Mouse (Mus musculus) lung, adult 18-20 months (tissue): ENCODE results near the gene Mcrip1.

ENCODE experiments used
- DNase-seq, 2 experiments: peaks; one replicate each; pipeline ENCODE4 v3.0.0; 2022; ENCODE audit warnings: mixed read lengths in 2 of 2

Gene Mcrip1

DNA sequence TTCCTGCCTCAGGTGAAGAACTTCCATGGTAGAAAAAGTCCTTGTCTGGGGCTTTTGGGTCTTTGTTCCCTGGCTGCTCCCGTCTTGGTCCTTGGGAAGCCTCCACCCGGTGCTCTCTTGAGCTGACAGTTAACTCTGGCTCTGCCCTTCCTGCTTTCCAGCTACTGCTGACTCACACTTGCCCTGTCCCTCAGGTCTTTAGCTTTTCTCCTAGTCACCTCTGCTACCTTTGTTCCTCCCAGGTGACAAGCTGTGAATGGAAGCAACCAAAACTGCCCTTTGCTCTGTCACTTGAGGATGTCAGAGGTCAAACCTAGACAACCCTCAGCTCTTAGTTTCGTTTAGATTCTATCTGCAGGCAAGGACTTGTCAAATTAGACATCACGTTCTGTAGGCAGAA is 39.6 kb downstream of the Mcrip1 start:
- DNase-seq, result no peak

DNA sequence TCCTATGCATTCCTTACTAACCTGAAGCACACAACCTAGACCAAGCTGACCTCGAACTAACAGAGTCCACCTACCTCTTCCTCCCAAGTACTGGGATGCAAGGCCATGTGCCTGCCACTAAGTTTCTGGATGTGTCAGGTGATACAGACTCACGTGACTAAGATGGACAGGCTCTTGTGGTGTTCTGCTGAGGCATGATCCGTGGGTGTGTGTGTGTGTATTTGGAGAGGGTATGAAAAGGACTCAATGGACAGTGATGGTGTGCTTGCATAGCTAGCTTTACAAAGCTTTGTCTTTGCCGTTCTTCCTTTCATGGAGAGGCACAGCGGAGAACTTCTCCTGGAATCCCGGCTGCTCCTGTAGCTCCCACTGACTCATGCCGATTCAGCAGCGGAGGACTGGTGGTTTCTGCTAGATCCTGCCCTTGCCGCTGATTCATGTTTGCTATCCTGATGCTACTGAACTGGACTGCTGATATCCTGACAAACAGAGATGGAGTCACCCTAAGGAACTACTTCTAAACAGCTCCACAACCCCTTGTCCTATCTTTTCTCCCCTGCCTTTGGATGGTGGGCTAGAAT is 41.1 kb downstream of the Mcrip1 start:
- no peak for DNase-seq

DNA sequence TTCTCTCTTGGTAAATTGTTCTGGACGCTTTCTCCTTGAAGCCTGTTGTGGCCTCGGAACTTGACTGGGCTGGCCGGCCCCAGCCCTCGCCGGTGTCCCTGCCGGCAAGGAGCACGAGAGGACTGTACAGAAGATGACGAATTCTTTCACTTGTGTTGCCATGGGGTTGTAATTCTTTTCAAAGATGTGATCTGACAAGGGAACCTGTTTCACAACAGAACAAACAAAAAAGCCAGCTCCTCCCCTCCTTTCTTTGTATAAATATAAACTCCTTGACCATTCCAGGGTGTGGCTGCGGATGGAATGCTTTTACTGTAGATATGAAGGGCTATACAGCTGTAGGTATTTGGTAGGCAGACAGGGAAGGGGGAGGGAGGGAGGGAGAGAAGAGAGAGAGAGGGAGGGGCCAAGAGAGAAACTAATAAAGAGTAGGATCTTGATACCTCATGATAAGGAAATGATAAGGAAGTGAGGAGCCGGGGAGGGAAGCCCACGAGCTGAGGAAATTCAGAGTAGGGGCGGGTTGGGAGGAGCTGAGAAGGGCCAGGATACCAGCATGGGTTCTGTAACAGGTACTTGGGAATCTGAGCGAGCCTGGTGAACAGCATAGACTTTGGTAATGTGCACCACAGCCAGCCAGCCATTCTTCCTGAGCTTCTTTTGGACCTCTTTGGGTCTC is 41.8 kb downstream of the Mcrip1 start:
- DNase-seq, result peak; percentile 64 to 83

DNA sequence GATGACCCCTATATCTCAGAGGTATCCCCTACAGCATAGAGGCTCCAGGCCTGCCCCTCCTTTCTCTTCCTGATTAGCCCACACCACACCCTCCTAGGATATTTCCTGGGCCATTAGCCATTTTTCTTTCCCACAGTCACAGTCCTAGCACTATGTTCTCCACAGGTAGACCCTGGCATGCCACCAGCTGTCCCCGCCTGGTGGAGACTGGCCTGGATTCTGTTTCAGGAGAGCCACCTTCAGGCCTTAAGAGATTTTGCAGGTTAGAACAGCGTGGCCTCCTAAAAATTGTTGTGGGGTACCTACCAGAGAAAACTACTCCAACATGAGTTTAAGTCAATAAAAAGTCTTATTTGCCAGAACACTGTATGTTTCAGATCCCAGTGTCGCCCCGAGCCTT is 42.6 kb downstream of the Mcrip1 start:
- peak; percentile 66 to 81 for DNase-seq

DNA sequence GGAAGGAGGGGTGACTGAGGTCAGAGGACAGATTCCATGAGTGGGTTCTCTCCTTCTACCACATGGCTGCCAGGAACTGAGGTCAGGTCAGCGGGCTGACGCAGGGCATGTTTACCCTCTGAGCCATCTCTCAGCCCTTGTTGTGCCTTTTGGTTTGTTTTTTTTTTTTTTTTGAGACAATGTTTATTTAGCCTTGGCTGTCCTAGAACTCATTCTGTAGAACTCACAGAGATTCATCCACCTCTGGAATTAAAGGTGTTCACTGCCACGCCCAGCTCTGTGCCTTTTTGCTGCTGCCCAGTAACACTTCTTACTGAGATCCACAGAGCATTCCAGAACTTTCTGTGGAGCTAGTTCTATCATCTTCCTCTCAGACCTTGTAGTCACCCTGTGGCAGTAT is 43.9 kb downstream of the Mcrip1 start:
- DNase-seq, result no peak

DNA sequence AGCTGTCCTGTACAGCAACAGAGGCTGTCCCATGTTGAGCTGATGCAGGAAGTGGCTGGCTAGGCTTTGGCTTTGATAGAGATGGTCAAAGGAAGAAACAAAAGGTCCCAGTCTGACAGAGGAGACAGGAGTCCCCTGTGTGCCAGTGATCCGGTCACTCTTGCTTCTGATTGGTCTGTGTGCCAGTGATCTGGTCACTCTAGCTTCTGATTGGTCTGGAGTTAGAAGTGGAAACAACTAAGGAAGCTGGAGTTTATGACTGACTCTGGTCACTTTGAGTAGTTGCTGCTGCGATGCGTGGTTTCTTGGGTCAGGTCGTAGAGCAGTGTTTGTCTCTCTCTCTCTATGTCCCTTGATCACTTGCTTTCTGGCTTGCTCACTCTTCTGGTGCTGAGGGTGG is 47.8 kb downstream of the Mcrip1 start:
- DNase-seq, result no peak

DNA sequence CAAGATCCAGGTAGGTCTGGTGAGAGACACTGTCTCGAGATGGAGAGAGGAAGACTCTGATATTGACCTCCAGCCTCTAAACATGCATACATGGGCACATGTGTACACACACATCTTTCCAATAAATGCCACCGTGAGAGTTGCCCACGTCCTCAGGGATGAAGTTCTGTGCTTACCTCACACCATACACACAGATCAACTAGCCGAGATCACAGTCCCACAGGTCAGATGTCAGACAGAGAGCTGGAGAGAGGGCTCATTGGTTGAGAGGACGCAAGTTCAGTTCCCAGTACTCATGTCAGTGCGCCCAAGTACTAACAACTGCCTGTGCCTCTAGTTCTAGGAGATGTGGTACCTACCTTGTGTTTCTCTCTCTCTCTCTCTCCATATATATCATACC is 48.5 kb downstream of the Mcrip1 start:
- DNase-seq, result no peak

DNA sequence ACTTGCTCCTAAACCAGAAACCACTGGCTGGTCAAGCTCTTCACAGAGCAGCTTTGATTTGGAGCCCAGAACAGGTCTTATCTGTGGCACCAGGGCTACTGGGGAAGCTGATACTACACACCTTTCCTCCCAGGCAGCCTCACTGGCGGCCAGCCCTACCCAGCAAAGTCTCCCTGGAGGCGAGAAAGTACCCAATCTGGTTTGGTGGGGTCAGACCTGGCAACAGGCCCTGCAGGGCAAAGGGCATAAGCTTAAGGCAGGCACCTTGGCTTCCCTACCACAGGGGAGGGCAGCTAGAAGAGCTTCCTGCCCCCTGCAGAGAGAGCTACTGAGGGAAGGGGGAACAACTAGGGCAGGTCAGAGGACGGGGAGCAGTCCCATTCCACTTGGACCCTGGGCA is 49.2 kb downstream of the Mcrip1 start:
- peak; percentile 86 to 92 for DNase-seq

DNA sequence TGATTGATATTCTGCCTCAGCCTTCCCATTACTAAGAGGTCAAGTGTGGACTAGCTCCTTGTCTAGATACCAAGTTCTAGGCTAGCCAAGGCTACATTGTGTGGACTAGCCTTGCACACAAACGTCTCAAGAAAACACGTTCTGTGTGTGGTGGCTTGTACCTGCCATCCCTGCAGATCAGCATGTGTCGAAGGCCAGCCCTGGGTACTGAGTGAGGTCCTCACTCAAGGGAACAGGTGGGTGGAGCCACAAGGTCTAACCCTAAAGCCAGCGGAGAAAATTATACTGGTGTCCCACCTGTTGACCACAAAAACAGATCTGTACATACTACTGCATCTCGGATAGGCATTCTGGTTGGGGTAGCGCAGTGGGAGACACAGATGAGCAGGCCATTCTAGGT is 49.6 kb downstream of the Mcrip1 start:
- DNase-seq, result no peak

DNA sequence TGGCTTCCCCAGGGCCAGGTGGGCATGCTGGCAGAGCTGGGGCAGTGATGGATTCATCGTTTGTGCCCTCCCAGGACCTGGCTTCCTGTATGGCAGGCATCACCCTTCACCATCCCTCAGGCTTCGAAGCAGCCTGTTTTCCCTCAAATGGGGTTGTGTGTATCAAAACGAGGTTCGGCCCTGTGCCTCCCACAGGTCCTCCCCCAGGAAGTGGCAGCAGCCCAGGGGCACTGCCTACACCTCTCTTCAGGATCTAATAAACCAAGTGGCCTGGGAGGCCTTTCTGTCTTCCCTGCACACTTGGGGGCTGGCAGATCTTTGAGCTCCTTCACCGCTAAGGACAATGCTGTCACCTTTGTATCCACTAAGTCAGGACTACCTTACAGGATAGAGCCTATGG is 50.6 kb downstream of the Mcrip1 start:
- DNase-seq, result no peak

DNA sequence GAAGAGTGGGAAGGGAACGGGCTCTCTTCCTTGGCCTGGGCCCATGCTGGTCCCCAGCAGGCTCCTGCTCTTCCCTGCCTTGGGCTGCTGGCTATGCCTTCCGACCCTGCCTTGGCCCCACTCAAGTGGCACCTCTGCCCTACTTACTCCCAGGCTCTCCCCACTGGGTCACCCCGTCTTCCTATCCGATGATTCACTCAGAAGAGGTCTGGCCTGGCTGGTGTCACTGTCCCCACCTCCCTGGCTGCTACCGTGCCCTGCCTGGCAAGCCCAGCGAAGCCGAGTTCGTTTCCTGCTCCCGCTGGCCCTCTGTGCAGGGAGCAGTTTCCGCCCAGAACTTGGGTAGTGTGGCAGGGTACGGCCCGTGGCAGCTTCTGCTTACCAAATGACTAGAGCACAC is 51.3 kb downstream of the Mcrip1 start:
- DNase-seq, result no peak

DNA sequence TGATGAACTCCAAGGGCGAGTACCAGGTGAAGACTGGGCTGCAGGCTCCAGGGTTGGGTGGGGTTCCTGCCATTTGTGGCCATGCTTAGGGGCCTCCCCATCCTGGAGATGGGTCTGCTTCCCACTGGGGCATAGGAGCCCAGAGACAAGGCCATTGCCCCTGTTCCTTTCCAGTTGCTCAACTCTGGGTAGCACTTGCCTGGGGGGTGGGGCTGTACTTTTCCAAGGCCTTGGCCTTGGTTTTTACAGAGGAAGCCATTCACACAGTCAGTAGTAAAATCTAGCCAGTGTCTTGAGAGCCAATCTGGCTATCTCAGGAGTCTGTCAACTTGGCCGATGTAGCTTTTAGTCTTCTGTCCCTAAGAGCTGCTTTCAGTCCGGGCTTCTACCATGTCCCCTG is 52.1 kb downstream of the Mcrip1 start:
- no peak for DNase-seq

DNA sequence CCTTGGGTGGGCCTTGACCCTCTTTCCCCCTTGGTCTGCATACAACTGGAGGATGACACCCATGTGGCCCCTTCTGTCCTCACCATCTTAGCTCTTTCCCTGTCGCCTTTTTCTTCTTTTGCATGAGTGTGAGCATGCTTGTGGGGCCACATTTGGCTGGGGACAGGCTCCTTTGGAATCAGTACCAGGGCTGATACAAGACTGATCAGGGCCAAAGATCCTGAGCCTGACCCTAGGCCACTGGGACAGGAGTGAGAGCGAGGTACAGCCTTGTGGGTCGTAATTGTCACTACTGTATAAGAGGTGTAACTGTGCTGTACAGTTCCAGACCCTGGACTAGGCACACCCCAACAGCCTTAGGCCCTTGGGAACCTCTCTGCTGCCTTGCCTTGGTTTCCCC is 55.6 kb downstream of the Mcrip1 start:
- no peak for DNase-seq

DNA sequence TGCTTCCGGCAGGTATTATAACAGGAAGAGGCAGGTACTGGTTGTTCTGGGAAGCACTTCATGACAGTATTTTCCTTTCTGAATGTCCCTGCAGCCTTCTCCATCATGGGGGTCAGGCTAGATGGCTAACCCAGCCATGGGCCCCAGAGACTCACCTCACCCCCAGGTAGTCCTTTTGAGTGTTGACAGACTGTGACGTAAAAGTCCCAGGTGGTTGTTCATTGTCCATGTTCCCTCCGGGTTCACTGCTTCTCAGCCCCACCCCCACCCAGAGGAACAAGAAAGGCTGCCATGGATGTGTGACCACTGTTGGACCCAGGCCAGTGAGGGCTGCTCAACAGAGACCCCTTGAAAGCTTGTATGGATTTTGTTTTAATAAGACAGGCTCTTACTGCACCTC is 56.2 kb downstream of the Mcrip1 start:
- DNase-seq, result peak in 1 of 2 experiments; percentile 45
